Mouse (Mus musculus): ENCODE measurements around the gene Spindoc.
"Not testable (repeated sequence)": the region's sequence is repeated elsewhere in the genome, so short reads cannot be mapped to it uniquely, and the experiment has no call there.

The Spindoc gene

GRCm38 (mm10) chr19:7398898-7399297, 16.1 kb upstream of the Spindoc start:
- not testable (repeated sequence) for DNase-seq (ENCODE audit: low read depth)

GRCm38 (mm10) chr19:7396867-7397826, 14.4 kb upstream of the Spindoc start:
- peak; percentile 44 for DNase-seq (ENCODE audit: low read depth)

- DNase-seq (ENCODE audit: low read depth): no peak
Observed at GRCm38 (mm10) chr19:7388488-7388887, 5.7 kb upstream of the Spindoc start.

- DNase-seq (ENCODE audit: low read depth): no peak
Observed at GRCm38 (mm10) chr19:7386042-7386441, 3.2 kb upstream of the Spindoc start.

- peak; percentile 60 for DNase-seq (ENCODE audit: low read depth)
Observed at GRCm38 (mm10) chr19:7382248-7382902, 419 bp downstream of the Spindoc start.

GRCm38 (mm10) chr19:7381906-7382247, 917 bp downstream of the Spindoc start:
- no peak for DNase-seq (ENCODE audit: low read depth)

- DNase-seq (ENCODE audit: low read depth): no peak
Observed at GRCm38 (mm10) chr19:7377639-7378038, 5.2 kb downstream of the Spindoc start.

- no peak for DNase-seq (ENCODE audit: low read depth)
Observed at GRCm38 (mm10) chr19:7374491-7374890, 8.3 kb downstream of the Spindoc start.

GRCm38 (mm10) chr19:7369469-7369868, 13.3 kb downstream of the Spindoc start:
- not testable (repeated sequence) for DNase-seq (ENCODE audit: low read depth)

- DNase-seq (ENCODE audit: low read depth): no peak
Observed at GRCm38 (mm10) chr19:7353636-7354035, 29.2 kb downstream of the Spindoc start.

- no peak for DNase-seq (ENCODE audit: low read depth)
Observed at GRCm38 (mm10) chr19:7352809-7353495, 29.8 kb downstream of the Spindoc start.

- no peak for DNase-seq (ENCODE audit: low read depth)
Observed at GRCm38 (mm10) chr19:7349993-7350392, 32.8 kb downstream of the Spindoc start.

GRCm38 (mm10) chr19:7345235-7345755, 37.5 kb downstream of the Spindoc start:
- peak; percentile 79 for DNase-seq (ENCODE audit: low read depth)

GRCm38 (mm10) chr19:7342646-7343045, 40.1 kb downstream of the Spindoc start:
- no peak for DNase-seq (ENCODE audit: low read depth)

GRCm38 (mm10) chr19:7341512-7342397, 41.0 kb downstream of the Spindoc start, which contains the start of gene Mark2:
Gene Mark2, minus strand, starts transcription at chr19:7341860.
- DNase-seq (ENCODE audit: low read depth): peak; percentile 100

GRCm38 (mm10) chr19:7340780-7341475, 41.9 kb downstream of the Spindoc start:
- no peak for DNase-seq (ENCODE audit: low read depth)

- DNase-seq (ENCODE audit: low read depth): no peak
Observed at GRCm38 (mm10) chr19:7340371-7340779, 42.4 kb downstream of the Spindoc start.

- no peak for DNase-seq (ENCODE audit: low read depth)
Observed at GRCm38 (mm10) chr19:7339867-7340266, 42.9 kb downstream of the Spindoc start.

GRCm38 (mm10) chr19:7339026-7339425, 43.8 kb downstream of the Spindoc start:
- no peak for DNase-seq (ENCODE audit: low read depth)

GRCm38 (mm10) chr19:7337781-7338342, 44.9 kb downstream of the Spindoc start:
- DNase-seq (ENCODE audit: low read depth): peak; percentile 53

Data from naive thymus-derived CD4-positive, alpha-beta T cell, adult 2 months (primary cell).